Mouse (Mus musculus): ENCODE measurements around the gene Syn2. TPM values are rescaled to one million over a fixed set of nuclear protein-coding genes. Genes with fewer than 3 reads are reported as not detected.

Gene Syn2
- polyA plus RNA-seq, 1 experiment from 2014 or later: 0.63 TPM

- DNase-seq (ENCODE audit: extremely low spot score, low spot score): no peak
- Histone ChIP-seq H3K36me3 (replicated peaks) (no peaks in the 10 kb centered on the region), H3K4me1 (no peaks in the 10 kb centered on the region), H3K4me3 (no peak overlapping the region), H3K9me3 (no peaks in the 10 kb centered on the region), H3K27ac (no peak overlapping the region), H3K27me3 (ENCODE audit: poor library complexity, severe bottlenecking) (no peaks in the 10 kb centered on the region)
- WGBS: 93% methylated on average over 3 of the region's 3 CpGs
Observed at GRCm38 (mm10) chr6:115288223-115288622, 153.5 kb downstream of the Syn2 start.

- H3K36me3 ChIP-seq (replicated peaks): no peaks in the 10 kb centered on the region
Observed at GRCm38 (mm10) chr6:115290561-115290960, 155.9 kb downstream of the Syn2 start.

DNA sequence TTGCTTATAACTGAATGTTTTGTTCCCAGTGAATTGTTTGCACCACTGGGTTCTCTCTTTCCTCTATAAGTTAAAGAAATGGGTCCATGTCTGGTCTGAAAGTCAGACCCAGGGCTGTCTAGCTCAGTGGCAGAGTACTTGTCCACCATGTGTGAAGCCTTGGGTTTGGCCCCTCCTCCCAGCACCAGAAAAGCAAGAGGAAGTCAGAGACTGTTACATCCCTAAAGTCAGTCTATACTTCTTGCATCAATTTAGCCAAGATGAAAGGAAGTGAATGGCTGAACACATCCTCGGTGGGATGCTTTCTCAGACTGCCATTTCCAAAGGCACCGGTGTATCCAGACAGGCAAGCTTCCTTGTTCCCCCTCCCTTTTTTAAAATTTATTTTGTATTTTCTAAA lies 156.4 kb downstream of the Syn2 start:
- H3K27me3 ChIP-seq (ENCODE audit: poor library complexity, severe bottlenecking): no peaks in the 10 kb centered on the region
- no peaks in the 10 kb centered on the region for H3K4me1 ChIP-seq
- 88% methylated on average over 2 of the region's 2 CpGs for WGBS
- no peaks in the 10 kb centered on the region for H3K36me3 ChIP-seq (replicated peaks)
- no peak overlapping the region for H3K27ac ChIP-seq
- no peaks in the 10 kb centered on the region for H3K9me3 ChIP-seq
- no peak overlapping the region for H3K4me3 ChIP-seq
- DNase-seq (ENCODE audit: extremely low spot score, low spot score): no peak

More at GRCm38 (mm10) chr6:115290561-115290960, 155.9 kb downstream of the Syn2 start:
- no peak overlapping the region for H3K4me3 ChIP-seq
- H3K27me3 ChIP-seq (ENCODE audit: poor library complexity, severe bottlenecking): no peaks in the 10 kb centered on the region
- H3K27ac ChIP-seq: no peak overlapping the region
- no peaks in the 10 kb centered on the region for H3K9me3 ChIP-seq
- no peaks in the 10 kb centered on the region for H3K4me1 ChIP-seq
- no peak for DNase-seq (ENCODE audit: extremely low spot score, low spot score)
- WGBS: 84% methylated on average over 5 of the region's 5 CpGs

- no peak for DNase-seq (ENCODE audit: extremely low spot score, low spot score)
- 93% methylated on average over 6 of the region's 6 CpGs for WGBS
Observed at GRCm38 (mm10) chr6:115291823-115292222, 157.1 kb downstream of the Syn2 start.

DNA sequence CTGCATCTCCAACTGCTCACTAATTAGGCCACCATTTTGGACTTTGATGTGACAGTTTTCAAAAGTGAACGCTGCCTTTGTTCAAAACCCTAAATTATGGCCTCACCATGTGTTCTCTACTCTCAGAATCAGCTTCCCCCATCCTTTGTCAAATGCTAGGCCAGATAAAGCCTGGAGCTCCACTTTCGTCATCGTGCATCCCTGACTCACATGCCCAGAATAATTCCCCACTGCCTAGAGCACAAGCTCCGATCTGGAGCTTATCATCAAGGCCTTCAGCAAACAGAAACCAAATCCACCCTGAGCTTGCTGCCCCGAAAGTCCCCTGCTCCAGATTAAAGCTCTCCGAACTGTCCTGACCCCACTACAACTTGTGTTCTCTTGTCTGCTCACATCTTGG lies 157.9 kb downstream of the Syn2 start:
- DNase-seq (ENCODE audit: extremely low spot score, low spot score): no peak
- Histone ChIP-seq H3K9me3 (no peaks in the 10 kb centered on the region), H3K27me3 (ENCODE audit: poor library complexity, severe bottlenecking) (no peaks in the 10 kb centered on the region), H3K27ac (no peak overlapping the region), H3K4me3 (no peak overlapping the region), H3K36me3 (replicated peaks) (no peaks in the 10 kb centered on the region), H3K4me1 (no peaks in the 10 kb centered on the region)
- 78% methylated on average over 6 of the region's 6 CpGs for WGBS

More at GRCm38 (mm10) chr6:115291823-115292222, 157.1 kb downstream of the Syn2 start:
- no peaks in the 10 kb centered on the region for H3K27me3 ChIP-seq (ENCODE audit: poor library complexity, severe bottlenecking)
- H3K27ac ChIP-seq: no peak overlapping the region
- H3K9me3 ChIP-seq: no peaks in the 10 kb centered on the region
- H3K4me3 ChIP-seq: no peak overlapping the region
- no peaks in the 10 kb centered on the region for H3K36me3 ChIP-seq (replicated peaks)
- no peaks in the 10 kb centered on the region for H3K4me1 ChIP-seq

DNA sequence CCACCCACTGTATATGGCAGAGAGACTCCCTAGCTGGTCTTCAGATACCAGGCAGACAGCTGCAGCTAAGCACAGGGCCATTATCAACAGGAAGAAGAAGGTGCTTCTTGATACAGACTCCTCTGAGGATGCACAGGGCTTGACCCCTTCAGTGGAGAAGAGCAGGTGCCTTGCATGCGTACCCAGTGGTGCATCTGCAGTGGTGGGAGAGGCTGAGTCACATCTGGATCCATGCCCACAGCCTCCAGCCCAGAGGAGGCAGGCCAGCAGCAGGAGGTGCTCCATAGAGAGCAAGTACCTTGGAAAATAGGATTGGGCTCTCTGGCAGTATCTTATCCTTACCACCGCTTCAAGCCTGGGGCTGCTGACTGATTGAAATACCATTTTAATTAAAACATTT lies 159.2 kb downstream of the Syn2 start:
- Histone ChIP-seq H3K27ac (no peak overlapping the region), H3K4me3 (no peak overlapping the region), H3K36me3 (replicated peaks) (no peaks in the 10 kb centered on the region), H3K4me1 (no peaks in the 10 kb centered on the region), H3K27me3 (ENCODE audit: poor library complexity, severe bottlenecking) (no peaks in the 10 kb centered on the region), H3K9me3 (no peaks in the 10 kb centered on the region)
- no peak for DNase-seq (ENCODE audit: extremely low spot score, low spot score)
- WGBS: 78% methylated on average over 2 of the region's 2 CpGs

DNA sequence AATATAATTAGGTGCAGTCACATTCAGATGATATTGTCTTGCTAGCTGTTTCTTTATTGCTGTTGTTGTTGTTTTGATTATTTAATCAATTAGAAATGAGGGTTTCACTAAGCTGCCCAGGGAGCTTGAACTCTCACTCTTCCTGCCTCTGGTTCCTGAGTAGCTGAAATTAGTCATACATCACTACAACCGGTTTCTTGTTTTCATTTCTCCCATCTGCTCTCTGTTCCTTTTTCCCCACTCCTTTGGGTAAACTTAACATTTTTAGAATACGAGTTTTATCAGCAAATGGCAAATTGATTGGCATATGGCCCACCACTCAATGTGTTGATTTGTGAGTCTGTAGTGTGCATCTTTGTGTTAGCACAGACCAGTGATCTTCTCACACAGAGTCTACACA lies 172.4 kb downstream of the Syn2 start:
- DNase-seq (ENCODE audit: extremely low spot score, low spot score): no peak
- H3K27me3 ChIP-seq (ENCODE audit: poor library complexity, severe bottlenecking): no peaks in the 10 kb centered on the region
- H3K9me3 ChIP-seq: no peaks in the 10 kb centered on the region
- WGBS: 88% methylated on average over 2 of the region's 2 CpGs
- no peak overlapping the region for H3K4me3 ChIP-seq
- no peak overlapping the region for H3K27ac ChIP-seq
- no peaks in the 10 kb centered on the region for H3K36me3 ChIP-seq (replicated peaks)
- H3K4me1 ChIP-seq: no peaks in the 10 kb centered on the region

- H3K4me1 ChIP-seq: peaks cover 5% of the 10 kb centered on the region
- no peak for DNase-seq (ENCODE audit: extremely low spot score, low spot score)
- 80% methylated on average over 12 of the region's 12 CpGs for WGBS
Observed at GRCm38 (mm10) chr6:115312780-115313179, 178.1 kb downstream of the Syn2 start.

GRCm38 (mm10) chr6:115313235-115313738 lies 178.6 kb downstream of the Syn2 start:
- Histone ChIP-seq H3K4me1 (peaks cover 5% of the 10 kb centered on the region), H3K27ac (no peak overlapping the region), H3K27me3 (ENCODE audit: poor library complexity, severe bottlenecking) (no peaks in the 10 kb centered on the region), H3K36me3 (replicated peaks) (no peaks in the 10 kb centered on the region), H3K4me3 (no peak overlapping the region), H3K9me3 (no peaks in the 10 kb centered on the region)
- DNase-seq (ENCODE audit: extremely low spot score, low spot score): no peak
- WGBS: 83% methylated on average over 9 of the region's 9 CpGs

More at GRCm38 (mm10) chr6:115312780-115313179, 178.1 kb downstream of the Syn2 start:
- Histone ChIP-seq H3K27ac (no peak overlapping the region), H3K36me3 (replicated peaks) (no peaks in the 10 kb centered on the region), H3K27me3 (ENCODE audit: poor library complexity, severe bottlenecking) (no peaks in the 10 kb centered on the region), H3K4me3 (no peak overlapping the region), H3K9me3 (no peaks in the 10 kb centered on the region)

- no peaks in the 10 kb centered on the region for H3K27me3 ChIP-seq (ENCODE audit: poor library complexity, severe bottlenecking)
- H3K9me3 ChIP-seq: no peaks in the 10 kb centered on the region
- no peaks in the 10 kb centered on the region for H3K36me3 ChIP-seq (replicated peaks)
- DNase-seq (ENCODE audit: extremely low spot score, low spot score): no peak
- WGBS: 79% methylated on average over 7 of the region's 7 CpGs
- H3K27ac ChIP-seq: no peak overlapping the region
- H3K4me3 ChIP-seq: no peak overlapping the region
- H3K4me1 ChIP-seq: peaks cover 5% of the 10 kb centered on the region
Observed at GRCm38 (mm10) chr6:115313910-115314309, 179.2 kb downstream of the Syn2 start.

- WGBS: 91% methylated on average over 4 of the region's 4 CpGs
Observed at GRCm38 (mm10) chr6:115315770-115316169, 181.1 kb downstream of the Syn2 start.

GRCm38 (mm10) chr6:115316811-115317221 lies 182.1 kb downstream of the Syn2 start:
- no peak overlapping the region for H3K4me3 ChIP-seq
- no peaks in the 10 kb centered on the region for H3K9me3 ChIP-seq
- no peaks in the 10 kb centered on the region for H3K27me3 ChIP-seq (ENCODE audit: poor library complexity, severe bottlenecking)
- no peak for DNase-seq (ENCODE audit: extremely low spot score, low spot score)
- H3K4me1 ChIP-seq: peaks cover 8% of the 10 kb centered on the region
- WGBS: 94% methylated on average over 11 of the region's 11 CpGs
- H3K27ac ChIP-seq: no peak overlapping the region
- H3K36me3 ChIP-seq (replicated peaks): no peaks in the 10 kb centered on the region

More at GRCm38 (mm10) chr6:115315770-115316169, 181.1 kb downstream of the Syn2 start:
- H3K4me3 ChIP-seq: no peak overlapping the region
- no peak for DNase-seq (ENCODE audit: extremely low spot score, low spot score)
- no peaks in the 10 kb centered on the region for H3K27me3 ChIP-seq (ENCODE audit: poor library complexity, severe bottlenecking)
- H3K36me3 ChIP-seq (replicated peaks): no peaks in the 10 kb centered on the region
- peaks cover 5% of the 10 kb centered on the region for H3K4me1 ChIP-seq
- no peaks in the 10 kb centered on the region for H3K9me3 ChIP-seq
- H3K27ac ChIP-seq: no peak overlapping the region

DNA sequence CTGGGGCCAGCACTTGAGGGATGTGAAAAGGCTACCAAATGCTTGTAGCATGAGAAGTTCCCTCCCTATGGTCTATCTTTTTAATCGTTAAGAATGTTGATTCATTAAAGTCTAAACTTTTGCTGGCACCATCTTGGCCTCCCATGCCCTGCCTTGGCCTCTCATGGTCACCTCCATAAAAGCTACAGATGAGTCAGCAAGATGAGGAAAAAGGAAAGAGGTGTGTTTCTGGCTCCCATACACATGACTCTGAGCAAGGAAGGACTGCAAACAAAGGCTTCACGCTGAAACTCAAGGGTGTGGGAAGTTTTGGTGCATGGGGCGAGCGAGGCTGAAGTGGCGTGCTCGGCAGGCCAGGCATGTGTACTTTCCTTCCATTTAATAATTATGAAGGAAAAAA lies 184.1 kb downstream of the Syn2 start:
- H3K27ac ChIP-seq: no peak overlapping the region
- H3K27me3 ChIP-seq (ENCODE audit: poor library complexity, severe bottlenecking): no peaks in the 10 kb centered on the region
- H3K36me3 ChIP-seq (replicated peaks): no peaks in the 10 kb centered on the region
- H3K9me3 ChIP-seq: no peaks in the 10 kb centered on the region
- WGBS: 88% methylated on average over 6 of the region's 6 CpGs
- H3K4me3 ChIP-seq: no peak overlapping the region
- peaks cover 14% of the 10 kb centered on the region for H3K4me1 ChIP-seq
- DNase-seq (ENCODE audit: extremely low spot score, low spot score): no peak

- Histone ChIP-seq H3K27ac (no peak overlapping the region), H3K4me3 (no peak overlapping the region), H3K27me3 (ENCODE audit: poor library complexity, severe bottlenecking) (no peaks in the 10 kb centered on the region), H3K4me1 (peaks cover 14% of the 10 kb centered on the region), H3K36me3 (replicated peaks) (no peaks in the 10 kb centered on the region), H3K9me3 (no peaks in the 10 kb centered on the region)
- DNase-seq (ENCODE audit: extremely low spot score, low spot score): no peak
- 87% methylated on average over 4 of the region's 4 CpGs for WGBS
Observed at GRCm38 (mm10) chr6:115319686-115320085, 185.0 kb downstream of the Syn2 start.

Measured in forebrain, embryonic 10.5 days (tissue).